Mouse (Mus musculus) neural tube, embryonic 10.5 days (tissue): ENCODE data around the gene Ttf1.

ENCODE experiments used
- DNase-seq: peaks from one replicate; pipeline ENCODE4 v3.0.0-alpha.2; 2017; ENCODE audit warnings: low spot score; ENCODE audit errors: extremely low spot score

The Ttf1 gene

DNA sequence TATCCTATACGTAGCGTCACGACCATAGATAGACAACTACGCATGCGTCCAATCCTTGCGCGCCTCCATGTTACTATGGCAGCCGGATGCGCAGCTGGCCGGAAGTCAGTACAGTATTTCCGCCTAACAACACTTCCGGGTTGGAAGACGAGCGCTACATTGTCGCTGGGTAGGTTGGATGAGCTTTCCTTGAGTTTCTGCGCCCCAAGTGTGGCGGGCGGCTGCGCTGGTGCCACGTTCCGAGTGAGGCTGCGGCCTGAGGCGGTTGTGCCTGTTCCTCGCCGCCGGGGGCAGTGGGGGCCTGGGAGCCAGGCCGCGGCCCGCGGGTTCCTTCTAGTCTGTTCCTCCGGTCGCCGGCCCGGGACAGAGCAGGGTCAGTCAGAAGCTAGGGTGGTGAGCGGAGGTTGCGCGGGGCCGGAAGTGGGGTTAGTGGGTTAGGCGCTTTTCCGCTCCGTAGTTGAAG lies at the start of gene Ttf1:
Gene Ttf1 (plus strand): TSS at position 128 of the 463 bp plus-strand sequence.
- DNase-seq: peak; percentile 93

DNA sequence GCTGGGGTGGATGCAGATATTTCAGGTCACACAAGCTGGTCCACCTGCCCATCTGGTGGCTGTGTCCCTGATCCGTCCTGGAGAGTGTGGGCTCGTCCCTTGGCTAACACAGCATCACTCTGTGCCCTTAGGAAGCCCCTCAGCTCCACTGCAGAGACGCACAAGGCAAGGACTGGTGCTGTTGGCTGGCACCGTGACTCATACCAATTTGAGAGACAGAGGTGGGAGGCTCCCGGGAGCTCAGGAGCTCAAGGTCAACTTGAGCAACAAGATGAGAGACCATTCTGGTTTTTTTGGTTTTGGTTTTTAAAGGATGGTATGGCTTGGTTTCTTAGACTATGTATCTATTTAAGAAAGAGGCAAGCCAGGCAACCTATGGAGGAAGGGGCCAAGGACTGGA lies 47.5 kb upstream of the Ttf1 start:
- no peak for DNase-seq

DNA sequence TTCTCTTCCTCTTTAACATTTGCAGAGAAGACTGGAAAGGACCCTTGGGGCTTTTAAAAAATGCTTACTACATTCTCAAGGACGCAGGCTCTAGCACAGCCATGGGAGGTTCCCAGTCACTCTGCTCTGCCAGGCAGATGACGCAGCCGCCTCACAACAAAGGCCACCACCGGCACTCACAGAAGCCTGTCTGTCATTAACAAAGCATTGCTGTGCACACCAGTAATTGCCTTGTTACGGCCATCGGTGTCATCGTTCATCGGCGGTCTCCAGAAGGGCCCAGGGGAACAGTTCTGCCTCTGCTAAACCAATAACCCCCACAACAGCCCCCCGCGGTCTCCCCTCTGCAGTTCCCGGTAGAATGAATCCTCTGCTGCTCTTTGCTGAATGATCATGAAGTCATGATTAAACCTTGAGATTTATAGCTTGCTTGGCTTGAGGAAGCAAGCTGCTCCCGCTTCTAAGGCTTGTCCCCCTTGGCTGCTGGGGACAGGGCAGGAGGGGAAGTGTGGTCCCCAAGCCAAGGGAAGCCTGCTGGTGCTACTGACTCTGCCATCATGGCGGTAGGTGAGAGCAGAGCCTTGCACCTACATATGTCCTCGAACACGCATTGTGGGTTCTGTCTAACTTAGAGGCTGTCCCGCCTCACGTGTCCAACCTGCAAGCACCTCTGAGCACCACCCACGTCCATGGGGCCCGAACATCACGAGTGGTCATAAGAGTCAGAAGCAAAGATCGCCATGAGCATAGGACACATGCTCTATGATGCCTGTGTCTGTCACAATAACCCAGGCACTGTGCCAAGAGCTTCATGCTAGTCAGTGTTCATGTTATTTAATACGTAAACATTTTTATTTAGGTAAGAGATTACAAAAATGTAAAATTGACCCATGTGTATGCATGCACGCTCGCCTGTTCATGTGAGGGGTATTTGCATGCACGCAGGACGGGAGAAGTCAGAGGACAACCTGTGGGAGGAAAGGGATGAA lies 43.2 kb upstream of the Ttf1 start:
- DNase-seq: peak; percentile 60

DNA sequence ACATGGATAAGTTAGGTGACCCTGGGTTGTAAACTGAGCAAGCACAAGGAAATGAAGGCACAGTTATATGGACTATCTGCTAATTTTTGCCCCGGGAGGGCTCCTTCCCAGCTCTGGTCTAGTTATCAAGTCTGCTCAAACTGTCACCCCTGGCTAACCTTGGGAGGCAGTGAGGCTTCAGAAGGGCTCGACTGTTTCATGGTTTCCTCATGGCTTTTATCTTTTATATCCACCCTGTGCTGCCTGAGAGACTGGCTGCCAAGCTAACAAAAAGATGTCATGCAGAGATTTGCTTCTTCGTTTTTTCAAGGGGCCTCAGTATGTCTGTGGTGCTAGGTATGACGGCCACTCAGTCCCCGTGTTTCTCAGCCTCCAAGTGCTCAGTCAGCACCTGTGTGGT lies 41.4 kb upstream of the Ttf1 start:
- no peak for DNase-seq

DNA sequence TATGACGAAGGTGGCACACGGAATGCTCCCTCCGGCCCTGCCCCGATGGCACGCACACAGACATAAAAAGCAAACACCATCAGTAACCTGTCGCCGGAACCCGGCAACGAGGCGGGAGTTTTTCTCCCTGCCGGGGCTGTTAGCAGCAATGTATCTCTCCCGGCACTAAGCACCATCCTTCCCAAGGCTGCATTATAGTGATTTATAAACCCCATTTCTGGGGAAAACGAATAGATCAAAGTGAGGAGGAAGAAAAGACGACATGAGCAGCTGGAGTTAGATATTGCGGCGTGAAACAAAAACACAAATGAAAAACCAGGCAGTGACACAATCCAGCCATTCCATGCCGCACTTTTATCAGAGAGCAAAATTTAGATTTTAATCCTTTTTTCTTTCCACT lies 39.0 kb upstream of the Ttf1 start:
- DNase-seq: no peak

DNA sequence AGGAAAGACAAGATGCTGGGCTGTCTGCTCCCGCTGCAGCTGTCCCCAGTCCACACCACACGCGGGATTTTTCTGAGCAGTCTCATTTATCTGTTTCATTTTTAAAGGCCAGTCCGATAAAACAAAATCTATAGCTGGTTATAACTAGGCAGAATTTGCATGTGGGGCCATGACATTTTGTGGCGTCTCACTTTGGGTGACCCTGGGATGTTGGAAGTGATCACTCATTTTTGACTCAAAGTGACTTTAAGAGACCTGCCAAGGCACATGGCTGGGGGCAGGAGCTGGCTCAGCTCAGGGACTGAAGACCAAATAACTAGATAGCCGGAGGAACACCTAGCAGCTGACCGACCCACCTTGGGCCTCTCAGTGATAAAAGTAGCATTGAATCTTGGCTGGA lies 37.1 kb upstream of the Ttf1 start:
- no peak for DNase-seq

DNA sequence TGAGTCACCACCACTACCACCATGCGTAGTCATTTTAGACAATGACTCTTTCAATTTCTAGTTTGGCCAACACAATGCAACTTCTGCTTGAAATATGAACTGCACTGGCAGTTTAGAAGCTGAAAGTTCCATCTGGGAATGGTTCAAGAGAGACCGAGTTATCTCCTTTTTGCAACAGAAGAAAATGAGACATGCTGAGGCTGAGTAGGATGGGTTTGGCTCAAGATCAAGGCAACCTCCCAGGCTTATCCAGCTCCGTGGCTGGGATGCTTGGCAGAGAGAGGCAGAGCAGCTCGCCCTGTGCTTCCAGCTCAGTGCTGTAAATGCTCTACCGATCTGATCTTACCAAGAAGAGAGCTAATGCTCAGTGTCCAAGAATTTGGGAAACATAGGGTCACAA lies 34.8 kb upstream of the Ttf1 start:
- no peak for DNase-seq

DNA sequence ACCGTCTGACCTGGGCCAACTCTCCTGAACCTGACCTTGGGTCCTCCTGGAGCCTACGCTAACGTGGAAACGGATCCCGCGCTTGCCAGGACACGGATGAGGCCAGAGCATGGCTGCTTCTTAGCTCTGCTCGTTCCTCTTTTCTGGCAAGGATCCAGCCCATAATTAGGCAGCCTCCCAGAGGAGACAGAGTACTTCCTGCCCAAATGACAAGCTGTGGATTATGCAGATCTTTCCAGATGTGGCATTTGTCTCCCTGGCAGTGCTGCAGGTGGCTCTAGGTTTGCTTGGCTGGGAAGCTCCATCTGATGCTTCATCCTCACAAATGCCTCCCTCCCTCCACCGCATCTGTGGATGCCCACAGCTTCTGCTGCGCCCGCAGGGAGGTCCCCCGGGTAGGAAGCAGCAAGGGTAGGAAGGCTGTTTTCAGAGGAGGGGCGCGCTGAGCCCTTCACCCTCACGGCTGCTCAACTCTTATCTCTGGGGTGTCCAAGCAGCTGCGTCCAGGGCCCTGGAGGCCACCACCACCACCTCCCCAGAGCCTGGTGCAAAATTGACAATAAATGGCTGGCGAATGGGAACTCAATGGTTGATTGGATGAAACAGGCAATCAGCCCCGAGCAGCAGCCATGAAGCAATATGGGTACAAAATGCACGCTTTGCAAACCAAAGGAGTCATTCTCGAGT lies 29.9 kb upstream of the Ttf1 start:
- DNase-seq: no peak

DNA sequence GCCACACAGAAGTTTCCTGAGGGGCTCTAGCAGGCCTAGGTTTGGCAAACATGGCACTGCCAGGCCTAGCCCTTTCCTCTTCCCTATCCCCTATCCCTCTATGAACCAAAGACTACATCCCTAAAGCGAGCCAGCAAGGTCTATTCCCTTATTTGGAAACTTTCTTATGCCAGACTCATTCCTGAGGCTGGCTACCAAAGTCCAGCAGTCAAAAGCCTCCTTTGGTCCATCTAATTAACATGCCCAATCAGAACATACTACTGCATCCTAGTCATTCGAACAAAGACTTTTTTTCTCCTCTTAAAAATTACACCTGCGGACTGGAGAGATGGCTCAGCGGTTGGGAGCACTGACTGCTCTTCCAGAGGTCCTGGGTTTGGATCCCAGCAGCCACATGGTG lies 28.1 kb upstream of the Ttf1 start:
- DNase-seq: no peak

DNA sequence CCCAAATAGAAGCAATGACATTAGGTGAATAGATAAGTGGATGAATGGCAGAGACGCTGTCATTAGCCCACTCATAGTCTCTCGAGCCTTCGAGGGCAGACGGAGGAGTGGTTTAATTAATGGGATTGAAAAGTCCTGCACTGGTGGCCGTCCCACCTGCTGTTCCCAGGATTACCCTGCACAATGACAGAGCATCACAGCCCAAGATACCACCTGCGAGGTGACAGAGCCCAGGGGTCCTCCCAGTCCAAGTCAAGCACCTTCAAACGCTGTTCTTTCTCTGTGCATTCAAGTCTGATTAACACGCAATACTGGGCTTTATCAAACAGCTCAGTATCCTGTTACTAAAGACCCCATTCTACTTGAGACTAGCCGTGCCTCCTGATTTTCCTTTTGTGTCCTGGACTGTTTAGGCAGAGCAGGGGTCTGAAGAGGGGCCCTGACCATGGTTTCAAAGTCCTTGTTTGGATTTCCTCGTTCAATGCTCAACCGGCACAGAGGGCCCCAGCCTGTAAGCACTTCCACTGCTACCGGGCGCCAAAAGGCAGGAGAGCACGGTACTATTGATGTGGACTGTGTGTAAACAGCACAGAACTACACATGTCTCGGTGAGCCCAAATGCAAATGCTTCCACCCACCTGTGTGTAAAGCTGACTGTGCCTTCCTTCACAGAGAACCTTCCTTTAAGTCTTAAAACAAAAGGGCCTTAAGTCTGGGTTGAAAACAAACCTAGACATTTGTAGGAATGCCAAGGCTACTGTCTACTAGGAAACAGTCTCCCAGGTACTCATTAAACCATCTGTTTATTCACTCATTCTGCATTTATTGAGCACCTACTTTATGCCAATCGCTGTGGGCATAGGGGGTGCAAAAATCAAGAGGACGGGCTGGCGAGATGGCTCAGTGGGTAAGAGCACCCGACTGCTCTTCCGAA lies 25.3 kb upstream of the Ttf1 start:
- no peak for DNase-seq

DNA sequence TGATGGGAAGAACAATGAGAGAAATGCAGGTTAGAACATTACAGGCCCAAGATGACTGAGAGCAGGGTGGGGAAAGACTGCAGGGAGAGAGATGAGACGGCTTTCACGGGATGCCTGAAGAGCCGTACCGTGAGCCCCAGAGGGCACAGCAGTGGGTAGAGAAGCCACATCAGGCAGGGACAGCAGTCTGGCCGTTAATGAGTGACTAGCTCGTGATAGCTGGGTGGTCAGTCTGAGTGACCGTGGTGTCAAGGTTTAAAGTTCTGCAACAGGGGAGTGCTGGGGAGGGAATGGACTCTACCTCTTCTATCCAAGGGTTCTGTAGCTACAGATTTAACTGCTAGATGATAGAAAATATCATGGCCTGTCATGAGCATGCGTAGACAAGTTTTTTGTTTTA lies 24.4 kb upstream of the Ttf1 start:
- no peak for DNase-seq

DNA sequence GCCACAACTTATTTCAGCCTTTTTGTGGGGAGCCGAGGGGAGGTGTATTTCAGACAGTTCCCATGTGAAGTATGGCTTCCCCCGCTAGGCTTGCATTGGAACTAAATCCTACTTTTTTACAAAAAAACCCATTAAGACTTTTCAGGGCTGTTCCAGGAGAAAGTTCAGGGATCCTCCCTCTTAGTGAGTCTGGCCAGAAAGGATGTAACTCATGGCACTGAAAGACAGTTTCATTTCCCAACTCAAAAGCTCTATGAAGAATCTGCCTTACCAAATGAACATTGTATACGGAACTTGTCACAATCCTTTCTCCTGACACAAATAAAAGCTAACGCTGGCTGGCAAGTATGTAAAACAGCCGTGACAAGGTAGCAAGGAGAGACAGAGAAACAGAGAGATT lies 20.3 kb upstream of the Ttf1 start:
- DNase-seq: no peak

DNA sequence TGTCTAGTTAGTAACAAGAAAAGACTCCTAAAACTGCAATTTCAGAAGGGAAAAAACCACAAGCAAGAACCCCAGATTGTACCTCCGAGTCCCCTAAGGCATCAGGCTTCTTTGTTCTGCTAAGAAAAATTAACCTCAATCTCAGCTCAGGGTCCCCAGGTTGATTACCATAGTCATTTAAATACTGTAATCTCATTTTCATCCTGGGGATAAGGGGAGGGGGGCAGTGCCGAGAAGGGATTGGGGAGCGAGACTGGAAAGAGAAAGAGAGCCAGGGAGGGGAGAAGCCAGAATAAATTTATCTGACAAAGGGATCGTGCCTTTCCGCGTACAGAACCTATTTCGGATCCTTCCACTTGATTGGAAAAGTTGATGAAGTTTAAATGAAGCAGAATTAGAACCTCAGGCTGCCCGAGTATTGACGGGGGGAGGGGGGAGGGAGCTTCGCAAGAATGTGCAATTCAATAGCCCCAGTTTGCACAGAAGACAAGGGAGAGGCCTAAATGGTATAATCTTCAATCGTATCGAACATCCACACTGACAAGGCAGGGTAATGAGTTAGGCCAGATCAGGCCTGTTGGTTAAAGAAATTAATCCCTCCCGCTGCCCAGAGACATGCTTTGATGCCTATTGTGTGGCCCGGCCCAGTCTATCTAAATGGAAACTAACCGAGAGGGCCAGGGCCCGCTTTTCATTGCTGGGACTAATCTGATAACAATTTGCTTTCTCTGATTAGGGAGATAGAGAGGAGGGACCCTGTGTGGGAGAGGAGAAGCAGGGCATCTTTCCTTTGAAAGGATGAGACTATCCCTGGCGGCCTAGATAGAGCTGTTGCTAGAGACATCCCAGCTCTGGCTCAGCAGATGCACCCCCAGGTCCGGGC lies 19.2 kb upstream of the Ttf1 start:
- no peak for DNase-seq

DNA sequence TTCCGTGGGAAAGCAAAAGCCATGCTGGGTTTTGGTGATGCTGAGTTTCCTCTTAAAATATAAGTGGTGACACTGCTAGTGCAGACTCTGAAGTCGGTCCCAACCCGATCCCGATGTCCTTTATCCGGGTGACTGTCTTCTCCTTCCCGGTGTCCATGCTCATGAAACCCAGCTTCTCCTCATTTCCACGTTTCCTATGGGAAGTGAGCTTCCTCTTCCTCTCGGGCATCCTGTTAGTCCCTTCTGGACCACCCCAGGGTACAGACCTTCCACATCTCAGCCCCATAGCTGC lies 18.6 kb upstream of the Ttf1 start:
- DNase-seq: no peak

DNA sequence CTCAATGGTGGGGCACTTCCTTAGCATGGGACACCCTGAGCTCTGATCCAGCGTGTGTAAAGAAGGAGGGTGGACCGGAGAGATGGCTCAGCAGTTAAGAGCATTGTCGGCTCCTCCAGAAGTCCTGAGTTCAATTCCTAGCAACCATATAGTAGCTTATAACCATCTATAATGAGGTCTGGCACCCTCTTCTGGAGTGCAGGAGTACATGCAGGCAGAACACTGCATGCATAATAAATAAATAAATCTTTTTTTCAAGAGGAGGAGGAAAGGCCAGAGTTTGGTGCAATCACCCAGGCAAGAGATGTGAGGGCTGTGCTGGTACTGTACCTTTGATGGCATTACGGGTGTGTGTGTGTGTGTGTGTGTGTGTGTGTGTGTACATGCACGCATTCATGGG lies 17.9 kb upstream of the Ttf1 start:
- DNase-seq: no peak

DNA sequence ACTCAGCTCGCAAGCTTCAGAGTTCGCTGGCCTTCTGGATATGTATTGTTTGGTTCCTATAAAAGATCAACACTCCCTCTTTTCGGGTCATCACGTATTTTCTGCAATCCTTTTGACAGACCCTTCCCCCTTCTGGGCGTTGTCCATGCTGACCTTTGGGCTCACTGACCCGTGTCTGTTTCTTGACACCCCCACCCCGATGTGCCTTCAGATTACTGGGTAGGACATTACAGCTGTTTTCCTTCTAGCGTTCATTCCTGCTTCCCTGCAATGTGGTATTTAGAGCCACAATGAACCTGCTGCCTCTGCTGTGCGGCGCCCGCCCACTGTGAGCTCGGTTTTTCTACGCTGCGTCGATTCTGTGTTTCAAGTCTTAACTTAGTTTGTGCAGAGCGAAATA lies 13.9 kb upstream of the Ttf1 start:
- DNase-seq: no peak

DNA sequence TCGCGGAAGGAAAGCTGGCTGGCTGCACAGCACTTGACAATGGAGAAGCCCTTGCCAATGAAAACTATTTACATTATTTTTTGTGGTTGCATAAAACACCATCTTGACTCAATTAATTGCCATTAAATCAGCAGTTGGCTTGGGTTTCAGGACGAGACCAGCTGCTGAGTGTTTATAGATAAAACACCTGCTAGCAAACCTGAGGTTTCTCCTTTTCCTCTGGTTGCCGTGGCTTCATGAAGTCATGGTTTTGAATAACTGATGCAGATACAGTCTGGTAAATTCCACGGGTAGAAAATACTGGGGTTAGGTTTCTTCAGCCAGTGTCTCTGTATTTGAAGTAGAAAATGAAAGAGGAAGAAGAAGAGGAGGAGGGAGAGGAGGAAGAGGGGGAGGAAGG lies 8.1 kb upstream of the Ttf1 start:
- DNase-seq: no peak

DNA sequence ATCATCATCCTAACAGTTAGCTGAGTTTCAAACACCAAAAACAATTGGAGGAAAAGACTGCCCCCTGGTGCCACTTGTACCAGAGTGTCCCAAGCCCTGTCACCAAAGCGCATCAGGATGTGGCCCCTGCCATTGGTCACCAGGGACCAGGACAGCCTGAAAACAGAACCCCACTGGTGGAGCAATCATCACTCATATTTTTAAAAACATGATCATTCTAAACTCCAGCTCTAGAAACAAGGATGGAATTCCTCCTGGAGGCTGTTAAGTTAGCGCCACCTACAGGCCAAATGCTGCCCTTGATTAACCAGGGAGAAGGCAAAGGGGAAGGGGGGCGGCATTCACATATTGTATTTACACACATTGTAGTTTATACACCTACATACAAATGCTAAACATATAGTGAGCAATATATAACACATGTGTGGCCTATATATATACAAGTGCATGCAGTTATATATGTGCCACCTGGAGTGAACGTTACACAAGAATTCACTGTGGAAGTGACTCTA lies 7.1 kb upstream of the Ttf1 start:
- peak; percentile 70 for DNase-seq

DNA sequence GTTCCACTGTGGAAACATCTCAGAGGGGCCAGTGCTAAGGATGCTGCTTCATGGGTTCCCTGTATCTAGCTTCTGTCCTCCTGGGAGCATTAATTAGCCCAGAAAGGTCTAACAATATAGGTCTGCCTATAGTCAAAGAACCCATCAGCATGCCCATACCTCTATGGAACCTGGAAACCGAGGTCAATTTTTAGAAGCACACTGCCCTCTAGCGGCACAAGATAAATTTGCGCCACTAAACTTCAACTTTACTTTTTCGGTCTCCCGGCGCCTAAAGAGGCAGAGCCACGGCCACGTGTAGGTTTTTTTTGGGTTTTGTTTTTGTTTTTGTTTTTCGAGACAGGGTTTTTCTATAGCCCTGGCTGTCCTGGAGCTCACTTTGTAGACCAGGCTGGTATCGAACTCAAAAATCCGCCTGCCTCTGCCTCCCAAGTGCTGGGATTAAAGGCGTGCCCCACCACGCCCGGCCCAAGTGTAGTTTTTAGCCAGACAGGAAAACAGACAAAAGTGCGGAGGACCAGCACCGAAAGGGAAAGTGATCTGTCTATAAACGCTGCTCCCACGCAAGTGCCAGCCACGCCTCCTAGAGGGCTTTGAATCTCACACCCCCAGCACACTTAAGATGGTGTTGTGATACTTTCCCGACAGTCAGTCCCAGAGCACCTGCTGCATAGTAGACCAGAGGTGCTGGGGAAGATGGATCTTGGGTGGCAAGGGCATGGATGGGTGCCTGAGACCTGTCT lies 6.1 kb upstream of the Ttf1 start:
- DNase-seq: peak; percentile 80

DNA sequence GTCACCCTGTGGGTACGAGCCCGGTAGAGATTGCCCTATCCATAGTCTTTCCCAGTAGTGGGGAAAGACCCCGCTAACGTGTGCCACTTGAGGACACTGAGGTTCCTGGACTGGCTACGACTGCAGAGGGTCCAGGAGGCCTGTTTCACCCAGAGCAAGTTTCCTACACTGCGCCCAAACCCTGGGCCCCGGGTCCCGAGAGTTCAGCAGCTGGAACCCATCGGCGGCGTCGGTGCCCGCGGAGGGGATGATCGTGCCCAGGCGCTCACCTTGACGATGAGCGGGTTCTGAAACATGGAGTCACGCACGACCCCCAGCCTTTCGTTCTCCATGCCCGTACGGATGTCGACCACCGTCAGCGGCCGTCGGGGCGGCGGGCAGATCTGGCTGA lies 5.5 kb upstream of the Ttf1 start:
- no peak for DNase-seq
